Mouse (Mus musculus) ES-Bruce4 (cell line): ENCODE measurements around the gene Cd47.

Experiments used
- CTCF ChIP-seq: IDR thresholded peaks from one replicate; pipeline ENCODE4 v1.8.1; 2011; ENCODE audit warnings: low read depth, low read length
- POLR2A ChIP-seq: IDR thresholded peaks from one replicate; pipeline ENCODE4 v1.8.1; 2011; ENCODE audit warnings: low read length; ENCODE audit not compliant: insufficient read depth

GRCm38 (mm10) chr16:49933274-49933673, 132.9 kb downstream of the Cd47 start:
- TF ChIP-seq POLR2A (no peak), CTCF (no peak)
